Mouse (Mus musculus) left cerebral cortex, postnatal 4 days (tissue): ENCODE results near the gene Sel1l3. TPM values are rescaled to one million over a fixed set of nuclear protein-coding genes. Genes with fewer than 3 reads are reported as not detected.

Experiments used
- DNase-seq: peaks from one replicate; pipeline ENCODE4 v3.0.0-alpha.2; 2022
- intact Hi-C: fragments of 180-260 bp; cut with DNase I; formaldehyde crosslinking; loops from one replicate; pipeline ENCODE4 v1.15.1; 2025
- total RNA-seq, 2 experiments: library from RNA; stranded (reverse); gene quantifications; 2 replicates each; pipeline ENCODE4 v1.2.3; 2021

The Sel1l3 gene
- total RNA-seq, 2 experiments from 2014 or later: 51.9 to 60.8 TPM

- no peak for DNase-seq
- intact Hi-C loops: no loop called here
Measured at GRCm38 (mm10) chr5:53106125-53106524, 107.6 kb downstream of the Sel1l3 start.

- intact Hi-C loops: no loop called here
- DNase-seq: peak; percentile 89
Measured at GRCm38 (mm10) chr5:53105716-53106115, 108.0 kb downstream of the Sel1l3 start.

- intact Hi-C loops: no loop called here
- no peak for DNase-seq
Measured at GRCm38 (mm10) chr5:53104177-53104855, 109.4 kb downstream of the Sel1l3 start.

DNA sequence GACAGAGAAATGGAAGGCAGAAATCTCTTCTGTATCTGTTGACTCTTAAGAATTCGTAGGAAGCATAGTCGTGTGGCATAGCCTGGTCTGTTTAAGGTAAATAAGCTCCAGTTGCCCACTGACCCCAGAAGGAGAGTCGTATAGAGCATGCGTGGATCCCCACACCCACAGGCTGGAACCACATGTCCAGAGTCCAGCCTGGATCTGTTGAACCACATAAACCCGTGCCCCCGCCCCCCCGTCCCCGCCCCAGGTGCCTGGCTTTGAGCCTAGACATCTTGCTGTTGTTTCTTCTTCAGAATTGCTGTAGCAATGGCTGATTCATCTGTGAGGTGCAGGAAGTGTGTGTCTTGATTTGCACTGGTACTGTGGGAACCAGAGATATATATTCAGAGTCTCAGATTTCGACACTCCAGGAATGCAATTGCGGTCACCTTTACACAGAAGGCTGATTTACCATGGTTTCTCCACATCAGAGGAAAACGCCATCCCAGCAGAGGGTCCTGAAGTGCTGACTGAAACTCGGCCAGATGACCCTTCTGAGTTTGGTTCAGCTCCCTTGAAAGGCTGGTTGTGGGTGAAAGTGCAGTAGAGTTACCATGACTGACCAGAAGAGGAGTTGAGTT, 111.8 kb downstream of the Sel1l3 start:
- intact Hi-C loops: no loop called here
- DNase-seq: no peak

- intact Hi-C loops: no loop called here
- no peak for DNase-seq
Measured at GRCm38 (mm10) chr5:53091331-53091730, 122.4 kb downstream of the Sel1l3 start.

DNA sequence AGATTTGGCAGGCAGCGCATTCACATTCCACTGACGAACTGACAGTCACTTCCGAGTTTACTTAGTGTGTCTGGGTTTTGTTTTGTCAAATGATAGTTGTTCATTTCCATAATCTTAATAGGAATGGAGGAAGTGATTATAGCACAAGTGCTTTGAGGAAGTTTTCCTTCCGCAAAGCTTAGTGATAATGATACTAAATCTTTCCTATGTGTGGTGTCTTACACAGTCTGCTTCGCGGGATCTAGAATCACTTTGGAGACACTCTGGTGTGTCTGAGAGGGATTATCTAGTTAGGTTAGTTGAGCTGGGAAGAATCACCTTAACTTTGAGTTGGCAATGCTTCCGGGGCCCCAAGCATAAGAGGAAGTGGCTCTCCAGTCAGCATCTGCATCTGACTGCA, 126.3 kb downstream of the Sel1l3 start:
- DNase-seq: no peak

DNA sequence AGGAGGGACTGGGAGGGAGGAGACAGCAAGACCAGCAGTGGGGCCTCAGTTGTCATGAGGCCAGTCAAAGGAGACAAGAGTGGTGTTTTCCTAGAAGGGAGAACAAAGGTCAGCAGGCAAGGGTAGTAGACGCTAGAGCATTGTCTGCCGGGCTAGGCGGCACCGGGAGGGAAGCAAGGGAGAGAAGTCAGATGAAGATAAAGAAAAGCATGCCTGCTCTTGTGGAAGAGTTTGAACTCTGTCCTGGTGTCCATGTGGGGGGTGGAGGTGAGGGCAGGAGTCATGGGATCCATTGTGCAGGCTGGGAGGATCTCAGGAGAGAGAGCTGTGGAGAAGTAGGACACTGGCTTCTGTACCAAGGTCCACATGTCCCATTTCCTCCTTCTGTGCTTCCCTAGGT, 135.3 kb downstream of the Sel1l3 start:
- intact Hi-C loops: no loop called here
- no peak for DNase-seq

More for the DNA sequence above, 126.3 kb downstream of the Sel1l3 start:
- intact Hi-C loops: no loop called here

DNA sequence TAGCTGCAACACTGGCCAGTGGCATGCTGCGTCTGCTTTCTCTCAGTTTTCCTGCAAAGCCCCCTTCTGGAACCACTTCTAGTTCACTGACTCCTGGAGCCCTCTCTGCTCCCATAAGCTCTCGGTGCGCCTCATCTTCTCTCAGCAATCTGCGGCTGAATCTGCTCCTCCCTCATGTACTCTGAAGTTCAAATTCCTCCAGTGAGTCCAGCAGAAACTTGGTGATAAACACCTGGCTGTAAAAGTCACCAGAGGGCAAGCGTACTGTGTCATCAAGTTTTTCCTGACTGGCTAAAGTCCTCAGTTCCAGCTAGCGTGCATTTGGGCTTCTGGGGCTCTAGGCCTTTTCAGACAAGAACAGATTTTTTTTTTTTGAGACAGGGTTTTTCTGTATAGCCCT, 139.2 kb downstream of the Sel1l3 start:
- no peak for DNase-seq
- intact Hi-C loops: no loop called here

- intact Hi-C loops: no loop called here
- DNase-seq: no peak
Measured at GRCm38 (mm10) chr5:53061532-53062130, 152.1 kb downstream of the Sel1l3 start.

Other genes with a start within 250 kb of the Sel1l3 start
- gene Slc34a2, start 175.8 kb downstream of the Sel1l3 start, total RNA-seq: under 1 TPM in 1 of 2 experiments, not detected in 1; 0.14 TPM
- 10 to 100 TPM; 25.7 to 27.6 TPM for gene Smim20, start 53.2 kb upstream of the Sel1l3 start, total RNA-seq